ENCODE assay signal across 8 mouse cellular contexts in the genomic region with DNA sequence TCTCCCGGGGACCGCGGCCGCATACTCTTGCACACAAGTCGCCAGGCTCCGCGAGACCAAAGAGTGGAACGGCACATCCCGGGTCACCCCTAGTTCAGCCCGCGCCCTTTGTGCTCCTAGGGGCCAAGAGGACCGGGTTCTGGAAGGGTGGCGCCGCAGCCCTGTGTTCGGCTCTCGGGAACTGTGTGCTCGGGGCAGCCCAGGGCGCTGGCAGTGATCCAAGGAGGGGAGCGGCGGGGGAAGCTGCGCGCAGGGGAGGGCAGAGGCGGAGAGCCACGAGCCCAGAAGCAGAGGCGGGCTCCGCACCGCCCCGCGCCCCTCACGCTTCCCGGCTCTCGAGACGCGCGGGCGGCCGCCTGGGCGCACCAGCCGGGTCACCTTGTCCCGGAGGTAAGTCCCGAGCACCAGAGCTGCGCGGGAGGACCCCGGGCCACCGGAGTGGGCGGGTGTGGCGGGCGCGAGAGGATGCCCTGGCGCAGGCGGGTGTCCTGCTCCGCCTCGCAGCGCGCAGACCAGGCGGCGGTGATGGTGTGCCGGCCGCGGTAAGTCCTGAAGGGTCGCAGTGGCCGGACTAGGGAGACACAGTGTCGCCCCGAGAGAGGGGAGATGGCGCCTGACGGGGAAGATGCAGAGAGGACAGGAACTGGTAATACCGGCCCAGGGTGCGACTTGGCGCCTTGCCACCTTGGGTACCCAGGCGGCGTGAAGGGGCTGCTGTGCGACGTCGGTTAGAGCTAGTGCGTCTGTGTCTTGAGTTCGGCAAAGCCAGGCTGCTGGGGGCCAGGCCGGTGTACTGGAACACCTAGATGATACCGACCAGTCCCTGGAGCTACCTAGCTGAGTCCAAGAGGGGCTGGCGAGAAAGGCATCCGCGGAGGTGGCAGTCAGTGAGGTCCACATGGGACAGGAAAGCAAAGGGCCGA. TPM values are rescaled to one million over a fixed set of nuclear protein-coding genes. Genes with fewer than 3 reads are reported as not detected.
DNase-seq lines count a peak whose midpoint lies in the region; ATAC-seq and TF ChIP-seq lines count a peak whose summit lies in the region.

A gene (minus strand): TSS at position 678 of the 923 bp plus-strand sequence.

- peak within 1 kb of the TSS; percentile 70 for H3K9ac ChIP-seq in ES-E14 (ENCODE audit: insufficient read depth, low read depth, low read length, poor library complexity, severe bottlenecking)
- peak within 1 kb of the TSS; percentile 49 for H3K9ac ChIP-seq in embryonic facial prominence, embryonic 12.5 days
- H3K9ac ChIP-seq in heart, postnatal 0 days (replicated peaks; ENCODE audit: low read depth, low read length), result no peak within 1 kb of the TSS
- H3K9ac ChIP-seq in midbrain, embryonic 13.5 days (replicated peaks), result peak within 1 kb of the TSS; percentile 73

- TF ChIP-seq POLR2A in testis, adult 2 months (IDR thresholded peaks at IDR 0.05; ENCODE audit: control insufficient read depth, low read depth, low read length), result no peak

- H3K9me3 ChIP-seq in ES-E14 (ENCODE audit: control insufficient read depth, insufficient read depth, low read depth, low read length), result no peaks in the 10 kb centered on the region
- H3K9me3 ChIP-seq in embryonic facial prominence, embryonic 12.5 days, result no peaks in the 10 kb centered on the region
- H3K9me3 ChIP-seq in heart, postnatal 0 days (replicated peaks; ENCODE audit: control insufficient read depth, low read length), result no peaks in the 10 kb centered on the region
- H3K9me3 ChIP-seq in midbrain, embryonic 13.5 days, result no peaks in the 10 kb centered on the region

- no peaks in the 10 kb centered on the region for H3K36me3 ChIP-seq in ES-E14 (ENCODE audit: control insufficient read depth, insufficient read depth, low read length, poor library complexity, severe bottlenecking)
- H3K36me3 ChIP-seq in embryonic facial prominence, embryonic 12.5 days, result no peaks in the 10 kb centered on the region
- H3K36me3 ChIP-seq in heart, postnatal 0 days (replicated peaks; ENCODE audit: control insufficient read depth, insufficient read depth, low read length), result no peaks in the 10 kb centered on the region
- H3K36me3 ChIP-seq in midbrain, embryonic 13.5 days, result no peaks in the 10 kb centered on the region
- no peaks in the 10 kb centered on the region for H3K36me3 ChIP-seq in testis, adult 2 months (ENCODE audit: control insufficient read depth, insufficient read depth, low read length)

- H3K27ac ChIP-seq in ES-E14 (ENCODE audit: insufficient read depth, low read depth, low read length, poor library complexity, severe bottlenecking), result no peak within 1 kb of the TSS
- H3K27ac ChIP-seq in embryonic facial prominence, embryonic 12.5 days, result no peak within 1 kb of the TSS
- no peak within 1 kb of the TSS for H3K27ac ChIP-seq in heart, postnatal 0 days (ENCODE audit: low read depth)
- H3K27ac ChIP-seq in left cerebral cortex, adult 2 months, result peak within 1 kb of the TSS; percentile 94
- H3K27ac ChIP-seq in midbrain, embryonic 13.5 days, result peak within 1 kb of the TSS; percentile 19; the same call in 1 of the 2 replicates
- H3K27ac ChIP-seq in testis, adult 2 months (ENCODE audit: control insufficient read depth, insufficient read depth, low read depth, low read length), result no peak within 1 kb of the TSS

- DNase-seq in ES-E14 (ENCODE audit: low read depth, low spot score), result peak; percentile 40
- DNase-seq in adrenal gland, postnatal 14 days, result peak; percentile 67
- no peak for DNase-seq in heart, postnatal 0 days (ENCODE audit: low spot score)
- DNase-seq in left cerebral cortex, adult 2 months (ENCODE audit: extremely low spot score in 1 of 2, low spot score in 2 of 2), result peak; percentile 59 to 63
- DNase-seq in spleen, adult 12 weeks (ENCODE audit: low spot score), result no peak

- H3K4me2 ChIP-seq in embryonic facial prominence, embryonic 12.5 days (replicated peaks), result peak within 1 kb of the TSS; percentile 99
- H3K4me2 ChIP-seq in heart, postnatal 0 days (ENCODE audit: low read depth, low read length), result peak within 1 kb of the TSS; percentile 78
- H3K4me2 ChIP-seq in midbrain, embryonic 13.5 days (replicated peaks), result peak within 1 kb of the TSS; percentile 93

- H3K27me3 ChIP-seq in embryonic facial prominence, embryonic 12.5 days, result peaks cover 45% of the 10 kb centered on the region
- peaks cover 44% of the 10 kb centered on the region for H3K27me3 ChIP-seq in heart, postnatal 0 days (ENCODE audit: control insufficient read depth, insufficient read depth, low read length)
- peaks cover 49% of the 10 kb centered on the region for H3K27me3 ChIP-seq in midbrain, embryonic 13.5 days
- H3K27me3 ChIP-seq in testis, adult 2 months (ENCODE audit: control insufficient read depth, insufficient read depth, low read length), result no peaks in the 10 kb centered on the region

- in situ Hi-C loops in ES-E14 (cut with MboI; ENCODE audit: low sequenced_read_pairs in 2 of 2, unreplicated experiment in 2 of 2), result no loop called here

- intact Hi-C loops in left cerebral cortex, adult 2 months (cut with DNase I), result loop anchor here (2.0 to 5.0 kb wide), 6 partner anchors 62 to 408 kb away; no protein-coding TSS in a partner anchor

- ATAC-seq in embryonic facial prominence, embryonic 12.5 days (ENCODE audit: insufficient number of reproducible peaks, insufficient read depth, low FRiP score, low TSS enrichment), result peak; percentile 77
- peak; percentile 39; the same call in 1 of the 2 replicates for ATAC-seq in heart, postnatal 0 days (ENCODE audit: insufficient read depth, low read depth)
- peak; percentile 93 for ATAC-seq in midbrain, embryonic 13.5 days

- TF ChIP-seq CTCF in heart, postnatal 0 days (IDR thresholded peaks at IDR 0.05; ENCODE audit: low read depth), result no peak
- TF ChIP-seq CTCF in left cerebral cortex, adult 2 months (IDR thresholded peaks at IDR 0.05), result no peak
- no peak for TF ChIP-seq CTCF in testis, adult 2 months (IDR thresholded peaks at IDR 0.05; ENCODE audit: control insufficient read depth, insufficient read depth, insufficient replicate concordance, low read depth, low read length)

- under 1% methylated on average over 82 of the region's 82 CpGs for WGBS in embryonic facial prominence, embryonic 12.5 days
- under 1% methylated on average over 76 of the region's 82 CpGs for WGBS in heart, postnatal 0 days
- under 1% methylated on average over 63 of the region's 82 CpGs for WGBS in midbrain, embryonic 13.5 days

- TF ChIP-seq EP300 in heart, postnatal 0 days (IDR thresholded peaks at IDR 0.05; ENCODE audit: low read depth), result no peak

- peak within 1 kb of the TSS; percentile 78 to 84 for H3K4me3 ChIP-seq in ES-E14 (ENCODE audit: insufficient read depth in 1 of 2, low read depth in 1 of 2, low read length in 2 of 2, poor library complexity in 1 of 2, severe bottlenecking in 1 of 2)
- H3K4me3 ChIP-seq in embryonic facial prominence, embryonic 12.5 days, result peak within 1 kb of the TSS; percentile 59
- peak within 1 kb of the TSS; percentile 48 for H3K4me3 ChIP-seq in heart, postnatal 0 days (ENCODE audit: low read depth, low read length)
- peak within 1 kb of the TSS; percentile 62 for H3K4me3 ChIP-seq in left cerebral cortex, adult 2 months
- H3K4me3 ChIP-seq in midbrain, embryonic 13.5 days (replicated peaks), result peak within 1 kb of the TSS; percentile 70
- peak within 1 kb of the TSS; percentile 39 for H3K4me3 ChIP-seq in testis, adult 2 months (ENCODE audit: control insufficient read depth, low read depth, low read length)

- H3K4me1 ChIP-seq in ES-E14 (ENCODE audit: control insufficient read depth in 2 of 2, insufficient read depth in 2 of 2, low read length in 2 of 2, poor library complexity in 1 of 2), result peaks cover 0 to 8% of the 10 kb centered on the region in 2 experiments; a peak in 2 of 4 replicates
- H3K4me1 ChIP-seq in embryonic facial prominence, embryonic 12.5 days, result 0 out of 2 replicates have a peak, but pooled peaks cover 4% of the 10 kb centered on the region
- peaks cover 12% of the 10 kb centered on the region for H3K4me1 ChIP-seq in heart, postnatal 0 days (ENCODE audit: control insufficient read depth, insufficient read depth)
- H3K4me1 ChIP-seq in midbrain, embryonic 13.5 days (replicated peaks), result peaks cover 21% of the 10 kb centered on the region
- peaks cover 7% of the 10 kb centered on the region for H3K4me1 ChIP-seq in testis, adult 2 months (ENCODE audit: control insufficient read depth, insufficient read depth, low read length)

TF ChIP-seq in ES-E14, 5 proteins besides CTCF, POLR2A, EP300 and RAD21:
- TF ChIP-seq MAFK (IDR thresholded peaks at IDR 0.05; ENCODE audit: insufficient read depth, low read depth, low read length), result no peak

RNA-seq across cellular contexts. Expression of the gene that starts here (rescaled TPM):
- total RNA-seq in ES-E14 (2012; rRNA removed), result not detected in 2 replicates
- not detected in 2 replicates for total RNA-seq in adrenal gland, postnatal 14 days (2021)
- polyA plus RNA-seq in embryonic facial prominence, embryonic 12.5 days (2016; fragmentation: Nextera tagmentation; extraction: Ambion mirVana), result 0.52 and 0.81 TPM in 2 replicates
- not detected in 2 replicates for total RNA-seq in heart, postnatal 0 days (2014; rRNA removed; ENCODE audit: low replicate concordance)
- not detected in 2 replicates for polyA plus RNA-seq in heart, postnatal 0 days (2015; fragmentation: Nextera tagmentation; extraction: Ambion mirVana)
- total RNA-seq in left cerebral cortex, adult 2 months (2021), result 1 to 10 TPM; 2.2 to 2.5 TPM
- 0.85 and 0.95 TPM in 2 replicates for polyA plus RNA-seq in midbrain, embryonic 13.5 days (2015; fragmentation: Nextera tagmentation; extraction: Ambion mirVana)
- not detected in 2 replicates for polyA plus RNA-seq in testis, adult 2 months (2012; rRNA removed)

Comparison
In these comparisons a context has a peak if more than half of its experiments do, and no peak if none do; other contexts are left out.
1. Peak in DNase-seq, H3K4me3 ChIP-seq and H3K9ac ChIP-seq in ES-E14; RNA of the gene not detected or under 1 TPM.
2. Peak in DNase-seq in adrenal gland, postnatal 14 days; RNA of the gene not detected or under 1 TPM.
3. Peak in ATAC-seq, H3K4me3 ChIP-seq, H3K9ac ChIP-seq and H3K4me2 ChIP-seq in embryonic facial prominence, embryonic 12.5 days; RNA of the gene not detected or under 1 TPM.
4. Peak in ATAC-seq, H3K4me3 ChIP-seq and H3K4me2 ChIP-seq in heart, postnatal 0 days; RNA of the gene not detected or under 1 TPM.
5. Peak in ATAC-seq, H3K4me3 ChIP-seq, H3K27ac ChIP-seq, H3K9ac ChIP-seq and H3K4me2 ChIP-seq in midbrain, embryonic 13.5 days; RNA of the gene not detected or under 1 TPM.
6. DNase-seq: peak in left cerebral cortex, adult 2 months (2 of 2); none in heart, postnatal 0 days (single experiment) and spleen, adult 12 weeks (single experiment).
7. ATAC-seq: peak in every context shown above with its lines; median percentile 93 in midbrain, embryonic 13.5 days; 77 in embryonic facial prominence, embryonic 12.5 days; 39 in heart, postnatal 0 days.
8. Peak in every context shown above with its lines, with median percentiles within 50 percentile points of each other: H3K4me3 ChIP-seq and H3K4me2 ChIP-seq.